Mouse (Mus musculus): ENCODE measurements around the gene Gm28308. TPM values are rescaled to one million over a fixed set of nuclear protein-coding genes. Genes with fewer than 3 reads are reported as not detected.

The Gm28308 gene
- polyA plus RNA-seq, 1 experiment: not detected

DNA sequence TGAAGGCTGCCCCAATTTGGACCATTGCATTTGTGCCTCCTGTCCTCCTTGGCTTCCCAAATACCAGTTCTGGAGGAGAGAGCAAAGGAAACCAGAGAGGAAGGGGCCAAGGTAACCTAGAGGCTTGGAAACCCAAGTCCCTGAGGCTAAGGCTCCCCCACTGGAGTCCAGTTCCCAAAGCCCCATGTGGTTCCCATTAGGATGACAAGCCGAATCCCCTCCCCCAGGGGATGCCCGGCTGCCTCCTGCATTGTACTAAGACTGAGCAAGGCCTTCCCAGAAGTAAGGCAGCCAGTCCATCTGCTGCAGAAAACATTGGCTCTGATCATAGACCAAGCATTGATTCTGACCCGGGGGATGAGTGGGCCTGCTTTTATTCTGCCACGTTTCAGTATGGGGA is 41.8 kb downstream of the Gm28308 start:
- Histone ChIP-seq H3K4me3 (replicated peaks; ENCODE audit: insufficient read depth, low read depth, low read length) (no peak overlapping the region), H3K4me1 (ENCODE audit: control insufficient read depth, insufficient read depth, low read length) (no peaks in the 10 kb centered on the region), H3K27me3 (ENCODE audit: control insufficient read depth, insufficient read depth, low read length) (peaks cover 12% of the 10 kb centered on the region; the same call in 1 of the 2 replicates), H3K27ac (ENCODE audit: insufficient read depth, low read length) (no peak overlapping the region)
- WGBS: 4% methylated on average over 4 of the region's 4 CpGs
- no peak for DNase-seq
- TF ChIP-seq POLR2A (IDR thresholded peaks at IDR 0.05; ENCODE audit: borderline replicate concordance, insufficient read depth, low read length) (no peak), CTCF (IDR thresholded peaks at IDR 0.05; ENCODE audit: borderline replicate concordance, insufficient read depth, low read depth, low read length) (no peak)

DNA sequence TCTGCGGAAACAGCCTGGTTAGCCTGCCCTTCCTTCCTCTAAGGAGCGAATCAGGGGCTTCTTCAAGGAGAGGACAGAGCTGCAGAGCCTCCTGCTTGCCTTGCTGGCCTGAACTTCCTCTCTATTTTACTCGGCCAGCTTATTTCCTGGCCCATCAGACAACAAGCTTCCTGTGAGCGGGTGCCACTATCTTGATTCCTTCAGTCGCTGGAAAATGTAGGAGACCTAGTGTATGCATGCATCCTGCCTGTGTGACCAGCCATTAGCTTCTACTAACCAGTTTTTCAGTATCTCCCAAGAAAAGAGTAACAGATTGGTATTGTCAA is 42.3 kb downstream of the Gm28308 start:
- no peak overlapping the region for H3K27ac ChIP-seq (ENCODE audit: insufficient read depth, low read length)

DNA sequence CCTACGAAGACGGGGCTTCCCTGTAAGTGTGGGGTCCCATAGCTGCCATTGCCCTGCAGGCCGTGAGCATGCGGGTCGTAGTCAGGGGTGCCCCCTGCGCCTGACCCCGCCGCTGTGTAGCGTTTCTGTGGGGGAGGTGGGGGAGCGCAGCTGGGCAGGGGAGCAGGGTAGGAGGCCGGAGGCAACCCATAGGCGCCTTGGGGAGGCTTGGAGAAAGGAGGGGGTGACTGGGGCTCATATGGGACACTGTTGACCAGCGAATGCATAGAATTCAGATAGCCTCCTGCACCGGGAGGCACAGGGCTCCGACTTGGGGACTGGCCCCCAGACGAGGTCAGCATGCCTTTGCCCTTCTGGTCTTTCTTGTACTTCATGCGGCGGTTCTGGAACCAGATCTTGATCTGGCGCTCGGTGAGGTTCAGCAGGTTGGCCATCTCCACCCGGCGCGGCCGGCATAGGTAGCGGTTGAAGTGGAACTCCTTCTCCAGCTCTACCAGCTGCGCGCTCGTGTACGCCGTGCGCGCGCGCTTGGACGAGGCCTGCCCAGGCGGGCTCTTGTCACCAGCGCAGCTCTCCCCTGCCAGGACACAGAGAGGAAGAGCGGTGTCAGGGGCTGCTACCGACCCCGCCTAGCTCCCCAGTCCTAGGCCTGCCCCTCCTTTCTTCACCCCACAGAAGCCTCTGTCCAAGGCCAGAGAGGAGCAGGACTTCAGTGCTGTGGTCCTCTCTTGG is 42.8 kb downstream of the Gm28308 start:
- H3K27me3 ChIP-seq (ENCODE audit: control insufficient read depth, insufficient read depth, low read length): peaks cover 11% of the 10 kb centered on the region; the same call in 1 of the 2 replicates
- H3K27ac ChIP-seq (ENCODE audit: insufficient read depth, low read length): no peak overlapping the region

More for the DNA sequence above, 42.3 kb downstream of the Gm28308 start:
- no peak for DNase-seq
- peaks cover 11% of the 10 kb centered on the region; the same call in 1 of the 2 replicates for H3K27me3 ChIP-seq (ENCODE audit: control insufficient read depth, insufficient read depth, low read length)
- no peaks in the 10 kb centered on the region for H3K4me1 ChIP-seq (ENCODE audit: control insufficient read depth, insufficient read depth, low read length)
- no peak overlapping the region for H3K4me3 ChIP-seq (replicated peaks; ENCODE audit: insufficient read depth, low read depth, low read length)
- 11% methylated on average over 5 of the region's 5 CpGs for WGBS
- TF ChIP-seq CTCF (IDR thresholded peaks at IDR 0.05; ENCODE audit: borderline replicate concordance, insufficient read depth, low read depth, low read length) (no peak), POLR2A (IDR thresholded peaks at IDR 0.05; ENCODE audit: borderline replicate concordance, insufficient read depth, low read length) (no peak)

DNA sequence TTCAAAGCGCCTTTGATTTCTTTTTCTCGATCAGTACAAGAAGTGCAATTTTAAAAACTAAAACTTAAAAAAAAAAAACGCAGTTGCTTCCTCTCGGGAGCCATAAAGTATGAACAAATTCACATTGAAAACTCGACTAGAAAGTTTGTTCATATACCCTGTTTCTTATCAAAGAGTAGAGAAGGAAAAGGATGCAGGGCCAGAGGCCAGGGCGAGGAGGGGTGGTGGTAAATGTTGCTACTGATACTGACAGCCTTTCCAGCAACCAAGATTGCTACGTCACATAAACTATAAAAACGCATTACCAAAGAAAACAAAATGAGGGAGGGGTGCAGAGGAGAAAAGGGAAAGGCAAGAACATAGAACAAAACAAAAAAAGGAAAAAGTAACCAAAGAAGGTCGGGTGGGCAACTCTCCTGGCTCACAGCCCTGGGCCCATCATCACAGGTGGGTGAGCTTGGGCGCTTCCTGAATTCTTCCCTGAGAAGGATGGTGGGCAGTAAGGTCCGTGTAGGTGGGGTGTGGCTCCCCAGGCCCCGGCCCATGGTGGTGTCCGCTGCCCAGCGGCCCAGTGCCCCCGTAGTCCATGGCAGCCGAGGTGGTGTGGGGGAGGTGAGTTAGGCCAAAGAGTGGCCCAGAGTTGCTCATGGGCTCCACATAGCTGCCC is 43.5 kb downstream of the Gm28308 start:
- Histone ChIP-seq H3K4me1 (ENCODE audit: control insufficient read depth, insufficient read depth, low read length) (no peaks in the 10 kb centered on the region), H3K27me3 (ENCODE audit: control insufficient read depth, insufficient read depth, low read length) (peaks cover 12% of the 10 kb centered on the region; the same call in 1 of the 2 replicates), H3K27ac (ENCODE audit: insufficient read depth, low read length) (no peak overlapping the region), H3K4me3 (replicated peaks; ENCODE audit: insufficient read depth, low read depth, low read length) (no peak overlapping the region)
- DNase-seq: no peak
- 9% methylated on average over 16 of the region's 16 CpGs for WGBS
- TF ChIP-seq POLR2A (IDR thresholded peaks at IDR 0.05; ENCODE audit: borderline replicate concordance, insufficient read depth, low read length) (no peak), CTCF (IDR thresholded peaks at IDR 0.05; ENCODE audit: borderline replicate concordance, insufficient read depth, low read depth, low read length) (no peak)

More for the DNA sequence above, 42.8 kb downstream of the Gm28308 start:
- TF ChIP-seq POLR2A (IDR thresholded peaks at IDR 0.05; ENCODE audit: borderline replicate concordance, insufficient read depth, low read length) (no peak), CTCF (IDR thresholded peaks at IDR 0.05; ENCODE audit: borderline replicate concordance, insufficient read depth, low read depth, low read length) (no peak)
- WGBS: 4% methylated on average over 40 of the region's 40 CpGs
- Histone ChIP-seq H3K4me3 (replicated peaks; ENCODE audit: insufficient read depth, low read depth, low read length) (no peak overlapping the region), H3K4me1 (ENCODE audit: control insufficient read depth, insufficient read depth, low read length) (no peaks in the 10 kb centered on the region)
- DNase-seq: no peak

DNA sequence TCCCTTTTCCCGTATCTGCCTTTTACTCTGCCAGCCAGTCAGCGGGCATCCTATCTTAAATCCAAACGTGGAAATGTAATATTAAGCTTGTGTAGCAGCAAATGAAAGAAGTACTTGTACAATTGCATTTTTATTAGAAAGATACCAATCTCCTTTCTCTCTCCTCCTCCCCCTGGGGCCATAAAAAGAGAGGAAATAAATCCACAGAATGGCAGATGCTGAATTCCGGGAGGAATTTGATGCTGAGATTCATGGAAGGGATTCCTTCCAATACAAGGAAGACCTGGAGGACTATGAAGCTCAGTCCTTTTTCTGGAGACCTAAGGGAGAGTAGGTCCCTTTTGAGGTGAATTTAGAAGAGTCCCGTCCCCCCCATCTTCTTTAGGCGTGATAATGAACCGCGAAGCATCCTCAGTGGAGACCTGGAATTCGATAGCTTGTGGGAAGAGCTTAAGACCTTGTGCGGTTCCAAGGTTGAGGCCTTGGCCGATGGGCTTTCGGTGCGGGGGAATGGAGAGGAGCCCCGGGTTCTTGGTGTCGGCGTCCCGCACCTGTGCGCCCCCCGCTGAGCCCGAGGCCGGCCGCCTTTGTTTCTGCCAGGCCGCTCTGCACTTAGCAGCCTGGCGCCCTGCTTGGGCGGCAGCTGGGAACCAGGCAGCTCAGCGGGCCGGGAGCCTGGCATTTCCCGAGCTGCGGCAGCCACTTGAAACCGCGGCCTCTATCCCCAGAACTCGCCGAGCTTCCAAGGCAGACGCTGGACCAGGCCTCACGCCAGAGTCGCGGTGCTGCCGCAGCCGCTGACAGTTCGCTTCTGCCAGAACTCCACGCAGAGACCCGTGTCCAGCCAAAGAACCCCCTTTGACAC is 44.7 kb downstream of the Gm28308 start:
- DNase-seq: no peak
- Histone ChIP-seq H3K4me1 (ENCODE audit: control insufficient read depth, insufficient read depth, low read length) (no peaks in the 10 kb centered on the region), H3K27me3 (ENCODE audit: control insufficient read depth, insufficient read depth, low read length) (peaks cover 19% of the 10 kb centered on the region; the same call in 1 of the 2 replicates), H3K4me3 (replicated peaks; ENCODE audit: insufficient read depth, low read depth, low read length) (no peak overlapping the region), H3K27ac (ENCODE audit: insufficient read depth, low read length) (no peak overlapping the region)
- TF ChIP-seq CTCF (IDR thresholded peaks at IDR 0.05; ENCODE audit: borderline replicate concordance, insufficient read depth, low read depth, low read length) (no peak), POLR2A (IDR thresholded peaks at IDR 0.05; ENCODE audit: borderline replicate concordance, insufficient read depth, low read length) (no peak)
- 3% methylated on average over 42 of the region's 42 CpGs for WGBS

DNA sequence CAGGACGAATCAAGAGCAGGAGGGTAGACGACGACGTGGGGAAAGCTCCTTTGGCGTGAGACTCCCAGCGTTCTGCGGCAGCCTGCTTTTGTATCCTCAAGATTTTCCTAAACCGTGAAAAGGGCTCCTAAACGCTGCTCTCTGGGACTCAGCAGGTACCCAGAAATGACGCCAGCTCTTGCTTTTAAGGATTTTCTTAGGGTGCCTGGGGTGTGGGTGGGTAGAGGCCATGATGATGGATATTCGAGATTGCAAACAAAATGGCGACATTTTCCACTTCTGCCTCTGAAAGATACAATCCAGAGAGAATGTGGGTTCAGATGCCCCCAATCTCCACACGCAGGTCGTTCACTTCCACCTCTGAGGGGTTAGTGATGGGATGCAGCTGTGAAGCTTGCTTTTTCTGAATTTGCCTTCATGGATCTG is 45.4 kb downstream of the Gm28308 start:
- TF ChIP-seq CTCF (IDR thresholded peaks at IDR 0.05; ENCODE audit: borderline replicate concordance, insufficient read depth, low read depth, low read length): no peak
- no peak for TF ChIP-seq POLR2A (IDR thresholded peaks at IDR 0.05; ENCODE audit: borderline replicate concordance, insufficient read depth, low read length)
- H3K27me3 ChIP-seq (ENCODE audit: control insufficient read depth, insufficient read depth, low read length): peaks cover 23% of the 10 kb centered on the region; the same call in 1 of the 2 replicates
- no peaks in the 10 kb centered on the region for H3K4me1 ChIP-seq (ENCODE audit: control insufficient read depth, insufficient read depth, low read length)

DNA sequence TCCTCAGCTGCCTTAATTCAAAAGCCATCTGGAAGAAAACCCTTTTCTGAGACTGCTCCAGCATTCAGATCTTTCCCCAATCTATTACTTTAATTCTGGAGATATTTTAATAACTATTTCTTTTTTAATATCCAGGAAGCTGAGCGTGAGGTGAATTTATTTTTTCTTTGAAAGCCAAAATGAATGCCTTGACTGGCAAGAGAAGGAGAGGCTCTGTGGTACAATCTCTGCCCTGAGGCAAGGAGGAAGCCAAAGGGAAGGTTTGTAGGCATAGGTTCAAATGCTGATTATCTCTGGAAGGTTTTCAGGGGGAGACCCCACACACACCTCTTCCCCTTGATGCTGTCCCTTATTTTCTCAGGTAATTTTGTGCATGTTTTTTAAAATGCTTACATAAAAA is 46.0 kb downstream of the Gm28308 start:
- 21% methylated on average over 1 of the region's 1 CpGs for WGBS
- H3K4me1 ChIP-seq (ENCODE audit: control insufficient read depth, insufficient read depth, low read length): no peaks in the 10 kb centered on the region
- TF ChIP-seq CTCF (IDR thresholded peaks at IDR 0.05; ENCODE audit: borderline replicate concordance, insufficient read depth, low read depth, low read length) (no peak), POLR2A (IDR thresholded peaks at IDR 0.05; ENCODE audit: borderline replicate concordance, insufficient read depth, low read length) (no peak)
- H3K4me3 ChIP-seq (replicated peaks; ENCODE audit: insufficient read depth, low read depth, low read length): no peak overlapping the region
- no peak for DNase-seq
- no peak overlapping the region for H3K27ac ChIP-seq (ENCODE audit: insufficient read depth, low read length)
- H3K27me3 ChIP-seq (ENCODE audit: control insufficient read depth, insufficient read depth, low read length): peaks cover 21% of the 10 kb centered on the region; the same call in 1 of the 2 replicates

More for the DNA sequence above, 45.4 kb downstream of the Gm28308 start:
- H3K4me3 ChIP-seq (replicated peaks; ENCODE audit: insufficient read depth, low read depth, low read length): no peak overlapping the region
- 3% methylated on average over 14 of the region's 14 CpGs for WGBS
- H3K27ac ChIP-seq (ENCODE audit: insufficient read depth, low read length): no peak overlapping the region
- no peak for DNase-seq

Data from cerebellum, adult 2 months (tissue).